Mouse (Mus musculus) myocyte (in vitro differentiated cells): ENCODE data around the gene Snx25. TPM values are rescaled to one million over a fixed set of nuclear protein-coding genes. Genes with fewer than 3 reads are reported as not detected.

Experiments
- H3K27me3 ChIP-seq: one replicate; pipeline ENCODE4 v1.6.1; 2011; ENCODE audit not compliant: control insufficient read depth, insufficient read depth, insufficient read length
- H3K36me3 ChIP-seq: one replicate; pipeline ENCODE4 v1.6.1; 2011; ENCODE audit not compliant: control insufficient read depth, insufficient read depth
- H3K4me2 ChIP-seq: one replicate; pipeline ENCODE4 v1.6.1; 2011; ENCODE audit warnings: low read depth, control low read depth
- H3K4me3 ChIP-seq: one replicate; pipeline ENCODE4 v1.5.1; 2011; ENCODE audit warnings: mild to moderate bottlenecking, control low read depth, moderate library complexity
- H3K79me2 ChIP-seq: one replicate; pipeline ENCODE4 v1.6.1; 2011; ENCODE audit not compliant: control insufficient read depth, insufficient read depth
- H3ac ChIP-seq: one replicate; pipeline ENCODE4 v1.6.1; 2011; ENCODE audit not compliant: control insufficient read depth, insufficient read length
- CEBPB ChIP-seq: IDR thresholded peaks from 2 replicates; pipeline ENCODE4 v1.6.1; 2011; ENCODE audit warnings: mild to moderate bottlenecking, moderate library complexity; ENCODE audit not compliant: poor library complexity, insufficient read depth, severe bottlenecking
- E2F4 ChIP-seq: IDR thresholded peaks from one replicate; pipeline ENCODE4 v1.6.1; 2011; ENCODE audit warnings: mild to moderate bottlenecking, control low read depth, moderate library complexity; ENCODE audit not compliant: insufficient read depth
- MAX ChIP-seq: IDR thresholded peaks from one replicate; pipeline ENCODE4 v1.6.1; 2011; ENCODE audit warnings: low read depth, mild to moderate bottlenecking, control low read depth
- MYOD1 ChIP-seq, 3 experiments: IDR thresholded peaks; one replicate each; pipeline ENCODE4 v1.6.1; 2011; ENCODE audit warnings: control low read depth in 2 of 3, low read depth in 2 of 3, mild to moderate bottlenecking in 2 of 3, moderate library complexity in 1 of 3; ENCODE audit not compliant: insufficient read length in 2 of 3, control insufficient read depth in 1 of 3
- MYOG ChIP-seq, 3 experiments: IDR thresholded peaks; one replicate each; pipeline ENCODE4 v1.6.1; 2011; ENCODE audit warnings: control low read depth in 2 of 3, low read depth in 2 of 3, mild to moderate bottlenecking in 2 of 3; ENCODE audit not compliant: insufficient read length in 2 of 3, control insufficient read depth in 1 of 3, insufficient read depth in 1 of 3
- POLR2A ChIP-seq: IDR thresholded peaks from one replicate; pipeline ENCODE4 v1.6.1; 2011; ENCODE audit warnings: low read depth, mild to moderate bottlenecking, control low read depth, moderate library complexity; ENCODE audit not compliant: insufficient read length
- POLR2AphosphoS2 ChIP-seq: IDR thresholded peaks from one replicate; pipeline ENCODE4 v1.6.1; 2011; ENCODE audit warnings: low read depth, control low read depth; ENCODE audit not compliant: insufficient read length
- REST ChIP-seq: IDR thresholded peaks from one replicate; pipeline ENCODE4 v1.6.1; 2011; ENCODE audit warnings: mild to moderate bottlenecking, control low read depth, moderate library complexity; ENCODE audit not compliant: insufficient read depth, insufficient read length
- SRF ChIP-seq: IDR thresholded peaks from one replicate; pipeline ENCODE4 v1.6.1; 2011; ENCODE audit warnings: low read depth; ENCODE audit not compliant: control insufficient read depth, insufficient read length
- TCF12 ChIP-seq: IDR thresholded peaks from one replicate; pipeline ENCODE4 v1.6.1; 2011; ENCODE audit warnings: mild to moderate bottlenecking, control low read depth; ENCODE audit not compliant: poor library complexity, insufficient read depth, severe bottlenecking
- TCF3 ChIP-seq: IDR thresholded peaks from one replicate; pipeline ENCODE4 v1.6.1; 2011; ENCODE audit warnings: low read depth, control low read depth; ENCODE audit not compliant: insufficient read length
- USF1 ChIP-seq: IDR thresholded peaks from one replicate; pipeline ENCODE4 v1.6.1; 2011; ENCODE audit warnings: low read depth, mild to moderate bottlenecking, control low read depth, moderate library complexity
- polyA plus RNA-seq: library from polyadenylated mRNA; unstranded; fragments of >200 nt; fragmentation: generic; extraction: Trizol; gene quantifications from one replicate; pipeline ENCODE4 v1.2.1, GENCODE M21; 2012; ENCODE audit warnings: missing spikeins

Snx25 gene
- polyA plus RNA-seq, 1 experiment: 4.4 TPM

DNA sequence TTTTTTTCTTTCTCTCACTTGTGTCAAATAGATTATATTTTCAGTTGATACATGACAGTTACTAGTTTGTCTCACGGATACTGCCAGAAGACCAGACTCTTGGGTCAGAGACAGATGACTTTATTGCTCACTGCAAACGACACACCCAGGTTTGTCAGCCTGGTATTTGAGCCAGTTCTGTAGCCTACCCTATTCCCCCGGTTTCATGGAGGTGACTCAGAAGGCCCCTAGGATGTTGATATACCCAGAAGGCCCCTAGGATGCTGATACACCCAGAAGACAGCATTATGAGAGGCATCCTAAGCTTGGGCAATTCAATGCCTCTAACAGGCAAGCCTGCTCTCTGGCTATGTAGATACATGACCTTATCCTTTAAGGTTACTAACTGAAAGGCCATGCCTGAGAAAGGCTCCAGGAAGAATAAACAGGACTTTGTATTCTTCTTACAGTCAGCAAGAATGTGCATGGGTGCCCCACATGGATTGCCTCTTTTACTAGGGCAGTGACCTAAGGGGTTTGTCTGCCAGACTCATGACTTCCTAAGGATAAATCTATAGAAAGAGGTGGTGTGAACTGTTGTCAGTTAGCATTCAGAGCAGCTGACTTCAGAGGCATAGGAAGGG, 144.8 kb downstream of the Snx25 start:
- Histone ChIP-seq H3K79me2 (no peaks in the 10 kb centered on the region), H3K4me2 (peak overlapping the region; percentile 24), H3K4me3 (no peak overlapping the region), H3K36me3 (no peaks in the 10 kb centered on the region), H3K27me3 (no peaks in the 10 kb centered on the region), H3ac (no peak overlapping the region)
- TF ChIP-seq SRF: no peak

DNA sequence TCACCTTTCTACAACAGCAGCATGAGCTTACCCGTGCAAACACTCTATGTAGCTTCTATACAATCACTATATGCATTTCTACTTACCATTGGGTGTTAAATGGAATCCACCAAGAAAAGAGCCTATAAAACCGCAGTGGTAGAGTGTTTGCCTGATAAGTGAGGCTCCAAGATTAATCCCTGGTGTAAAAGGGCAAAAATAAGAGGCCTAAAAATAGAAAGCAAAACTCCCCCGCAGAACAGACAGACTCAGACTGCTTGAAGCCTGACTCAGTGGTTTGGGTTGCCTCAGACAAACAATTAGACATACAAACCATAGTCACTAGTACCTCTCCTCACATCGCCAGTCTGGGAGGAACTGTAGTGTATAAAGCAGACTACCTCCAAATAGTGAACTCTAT, 146.4 kb downstream of the Snx25 start, which contains the start of gene Ankrd37:
Gene Ankrd37 (minus strand): TSS at position 112 of the 400 bp plus-strand sequence.
- Histone ChIP-seq H3K4me2 (peak within 1 kb of the TSS; percentile 72), H3K36me3 (no peaks in the 10 kb centered on the region), H3K79me2 (no peaks in the 10 kb centered on the region), H3K4me3 (no peak within 1 kb of the TSS), H3ac (no peak within 1 kb of the TSS), H3K27me3 (no peaks in the 10 kb centered on the region)
- TF ChIP-seq MYOG (IDR thresholded peaks at IDR 0.05; ENCODE audit: control insufficient read depth in 1 of 3, insufficient read depth in 1 of 3, insufficient read length in 2 of 3, low read depth in 2 of 3) (no peak), POLR2AphosphoS2 (no peak), SRF (no peak), MYOD1 (IDR thresholded peaks at IDR 0.05; ENCODE audit: control insufficient read depth in 1 of 3, insufficient read length in 2 of 3, low read depth in 2 of 3) (no peak), TCF12 (no peak), E2F4 (no peak), MAX (no peak), TCF3 (no peak), REST (no peak), POLR2A (no peak), USF1 (no peak), CEBPB (no peak)

DNA sequence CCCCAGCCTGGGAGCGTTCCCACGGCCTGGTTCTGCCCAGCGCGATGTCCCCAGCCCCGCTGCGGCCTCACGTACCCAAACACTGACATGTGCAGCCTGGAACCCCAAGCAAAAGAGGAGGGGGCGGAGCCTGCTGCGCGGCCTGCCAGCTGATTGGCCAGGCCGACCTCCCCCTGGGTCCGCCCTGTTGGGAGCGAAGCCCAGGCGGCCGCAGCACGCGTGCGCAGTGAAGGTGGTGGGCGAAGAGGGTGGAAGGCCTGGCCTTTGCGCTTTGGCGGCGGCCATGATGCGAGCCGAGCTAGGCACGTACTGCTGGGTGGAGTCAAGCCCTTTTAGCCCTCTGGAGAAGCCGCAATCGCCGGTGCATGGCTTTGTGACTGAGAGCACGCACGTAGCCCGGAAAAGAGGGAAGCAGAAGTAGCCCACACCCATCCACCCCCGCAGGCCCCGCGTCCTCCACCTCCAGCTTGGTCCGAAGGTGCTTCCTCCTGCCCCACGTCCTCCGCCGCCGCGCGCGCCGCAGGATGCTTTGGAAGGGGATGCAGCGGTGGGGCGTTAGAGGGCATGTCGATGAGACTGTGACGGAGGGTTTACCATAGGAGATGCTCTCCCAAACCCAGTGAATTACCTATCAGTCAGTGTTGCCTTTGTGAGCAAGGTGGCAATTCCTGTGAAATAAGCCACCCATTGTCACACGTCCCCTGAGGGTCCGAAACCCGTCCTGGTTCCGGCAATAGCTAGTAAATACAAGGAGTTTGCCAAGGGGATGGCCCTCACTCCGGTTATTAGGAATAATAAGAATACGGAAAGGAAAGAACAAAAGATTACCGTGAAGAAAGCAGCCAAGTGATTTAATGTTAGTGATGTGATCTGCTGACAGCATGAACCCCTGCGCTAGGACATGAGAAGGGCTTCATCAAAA, 151.9 kb downstream of the Snx25 start:
- TF ChIP-seq TCF12 (no peak), USF1 (no peak), MYOG (IDR thresholded peaks at IDR 0.05; ENCODE audit: control insufficient read depth in 1 of 3, insufficient read depth in 1 of 3, insufficient read length in 2 of 3, low read depth in 2 of 3) (peak in 1 of 3 experiments; percentile 24), MYOD1 (IDR thresholded peaks at IDR 0.05; ENCODE audit: control insufficient read depth in 1 of 3, insufficient read length in 2 of 3, low read depth in 2 of 3) (peak in 1 of 3 experiments; percentile 11), REST (no peak), POLR2AphosphoS2 (peak; percentile 88), SRF (no peak), TCF3 (no peak), POLR2A (peak; percentile 87), MAX (no peak)
- H3K79me2 ChIP-seq: no peaks in the 10 kb centered on the region

DNA sequence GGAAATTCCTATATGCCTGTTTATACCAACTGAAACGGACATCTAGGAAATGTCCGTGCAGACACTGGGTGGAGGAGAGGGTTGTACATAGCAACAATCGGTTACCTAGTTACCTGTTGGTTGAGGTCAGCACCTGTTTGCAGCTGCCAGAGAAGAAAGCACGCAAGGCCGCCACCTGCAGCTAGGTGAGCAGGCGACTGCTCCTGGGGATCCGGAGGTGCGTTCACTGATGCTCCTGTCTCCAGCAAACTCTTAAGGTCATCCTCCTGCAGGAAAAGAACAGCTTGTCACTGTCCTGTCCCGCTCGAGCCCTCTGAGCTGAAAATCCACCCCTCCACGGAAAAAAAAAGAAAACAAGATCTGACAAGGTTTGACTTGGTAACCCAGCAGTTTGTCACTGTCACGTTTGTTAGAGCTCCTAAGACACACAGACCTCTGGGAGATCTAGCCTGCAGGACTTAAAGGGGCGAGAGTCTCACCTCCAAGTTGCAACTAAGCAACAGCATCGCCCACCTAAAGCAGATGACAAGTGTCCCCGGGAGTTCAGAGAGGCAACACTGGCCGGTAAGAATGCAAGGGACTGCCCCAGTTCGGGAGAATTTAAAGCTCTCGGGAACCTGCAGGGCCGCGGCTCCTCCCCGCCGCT, 152.7 kb downstream of the Snx25 start, which contains the start of gene Lrp2bp:
Gene Lrp2bp (plus strand): TSS at position 166 of the 646 bp plus-strand sequence.
- Histone ChIP-seq H3K4me2 (peak within 1 kb of the TSS; percentile 91), H3K79me2 (no peaks in the 10 kb centered on the region), H3K4me3 (peak within 1 kb of the TSS; percentile 33), H3ac (peak within 1 kb of the TSS; percentile 27), H3K27me3 (no peaks in the 10 kb centered on the region), H3K36me3 (peaks cover 14% of the 10 kb centered on the region)
- no peak for TF ChIP-seq CEBPB
- TF ChIP-seq POLR2AphosphoS2: peak; percentile 34

More for the DNA sequence above, 151.9 kb downstream of the Snx25 start:
- Histone ChIP-seq H3K4me2 (peak overlapping the region; percentile 91), H3K27me3 (no peaks in the 10 kb centered on the region), H3ac (peak overlapping the region; percentile 27), H3K4me3 (peak overlapping the region; percentile 33), H3K36me3 (peaks cover 14% of the 10 kb centered on the region)

GRCm38 (mm10) chr8:45998228-45998627, 153.7 kb downstream of the Snx25 start:
- Histone ChIP-seq H3K4me3 (no peak overlapping the region), H3ac (no peak overlapping the region), H3K4me2 (peak overlapping the region; percentile 91), H3K27me3 (no peaks in the 10 kb centered on the region), H3K79me2 (no peaks in the 10 kb centered on the region), H3K36me3 (peaks cover 20% of the 10 kb centered on the region)
- TF ChIP-seq MYOG (IDR thresholded peaks at IDR 0.05; ENCODE audit: control insufficient read depth in 1 of 3, insufficient read depth in 1 of 3, insufficient read length in 2 of 3, low read depth in 2 of 3) (no peak), SRF (no peak), TCF12 (no peak)
